Mouse (Mus musculus) lung, adult 2 months (tissue): ENCODE measurements around the gene Mcemp1.

Source experiments
- CTCF ChIP-seq: fragments of 200-500 bp; IDR thresholded peaks from 2 replicates; pipeline ENCODE4 v1.5.1; 2011; ENCODE audit warnings: mild to moderate bottlenecking, low read length, control low read depth; ENCODE audit not compliant: insufficient read depth
- POLR2A ChIP-seq: fragments of 200-500 bp; IDR thresholded peaks from 2 replicates; pipeline ENCODE4 v1.6.1; 2011; ENCODE audit warnings: low read depth, mild to moderate bottlenecking, control low read depth, low read length, borderline replicate concordance; ENCODE audit errors: extremely low read depth

- TF ChIP-seq CTCF, result no peak
- no peak for TF ChIP-seq POLR2A
Observed at GRCm38 (mm10) chr8:3678831-3679230, 13.3 kb downstream of the Mcemp1 start.
